Mouse (Mus musculus) myocyte (in vitro differentiated cells): Measurements from ENCODE around the gene Siglec1.

Experiments
- CEBPB ChIP-seq: IDR thresholded peaks from 2 replicates; pipeline ENCODE4 v1.6.1; 2011; ENCODE audit warnings: mild to moderate bottlenecking, moderate library complexity; ENCODE audit not compliant: poor library complexity, insufficient read depth, severe bottlenecking
- E2F4 ChIP-seq: IDR thresholded peaks from one replicate; pipeline ENCODE4 v1.6.1; 2011; ENCODE audit warnings: mild to moderate bottlenecking, control low read depth, moderate library complexity; ENCODE audit not compliant: insufficient read depth
- MYOG ChIP-seq, 3 experiments: IDR thresholded peaks; one replicate each; pipeline ENCODE4 v1.6.1; 2011; ENCODE audit warnings: control low read depth in 2 of 3, low read depth in 2 of 3, mild to moderate bottlenecking in 2 of 3; ENCODE audit not compliant: insufficient read length in 2 of 3, control insufficient read depth in 1 of 3, insufficient read depth in 1 of 3
- POLR2A ChIP-seq: IDR thresholded peaks from one replicate; pipeline ENCODE4 v1.6.1; 2011; ENCODE audit warnings: low read depth, mild to moderate bottlenecking, control low read depth, moderate library complexity; ENCODE audit not compliant: insufficient read length

DNA sequence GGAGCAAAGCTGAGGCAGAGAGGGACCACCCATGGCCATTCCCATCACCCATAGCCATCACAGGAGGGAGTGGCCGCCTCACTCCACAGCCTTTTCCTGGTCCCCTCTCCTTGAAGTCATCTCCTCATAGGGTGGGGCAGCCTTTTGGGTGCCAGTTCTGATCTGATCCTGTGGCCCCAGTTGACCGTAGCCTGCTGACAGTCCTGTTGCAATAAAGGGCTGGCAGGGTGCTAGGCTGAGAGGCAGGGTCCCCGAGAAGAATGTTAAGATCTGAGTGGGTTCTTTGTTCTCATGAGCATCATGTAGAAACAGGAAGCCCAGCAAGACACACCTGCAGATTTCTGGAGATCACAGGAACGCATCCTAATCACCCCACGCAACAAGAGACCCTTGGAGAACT lies 41.6 kb upstream of the Siglec1 start:
- no peak for TF ChIP-seq POLR2A
- no peak for TF ChIP-seq CEBPB
- TF ChIP-seq MYOG (IDR thresholded peaks at IDR 0.05; ENCODE audit: control insufficient read depth in 1 of 3, insufficient read depth in 1 of 3, insufficient read length in 2 of 3, low read depth in 2 of 3): no peak
- no peak for TF ChIP-seq E2F4
